In genomic region chr14:121314934-121315333, GRCm38 (mm10) we compare ENCODE assay signal across 12 mouse cellular contexts.
DNase-seq lines count a peak whose midpoint lies in the region; ATAC-seq lines count a peak whose summit lies in the region.
"Had no signal": no experiment of that assay in that cellular context is flagged by ENCODE, and none has a peak within 500 bp of the region (broad histone marks: within the 10 kb centered on the region; RNA-seq: fewer than 3 reads in every experiment).

No protein-coding gene starts in this region.

- ATAC-seq in intestine, embryonic 14.5 days (replicated peaks; ENCODE audit: low FRiP score, low TSS enrichment, low read depth): 0 out of 2 replicates have a peak, but pooled peaks have one; percentile 13
- ATAC-seq in intestine, embryonic 15.5 days: no peak

- no peaks in the 10 kb centered on the region for H3K36me3 ChIP-seq in intestine, embryonic 14.5 days (ENCODE audit: control insufficient read depth, insufficient read depth, low read length)
- H3K36me3 ChIP-seq in intestine, embryonic 15.5 days: no peaks in the 10 kb centered on the region
- H3K36me3 ChIP-seq: limb, embryonic 15.5 days; stomach, embryonic 15.5 days had no signal

- 56% methylated on average over 3 of the region's 3 CpGs for WGBS in intestine, embryonic 14.5 days
- 61% methylated on average over 3 of the region's 3 CpGs for WGBS in intestine, embryonic 15.5 days

- peaks cover 47% of the 10 kb centered on the region for H3K4me1 ChIP-seq in intestine, embryonic 14.5 days (replicated peaks; ENCODE audit: control insufficient read depth, insufficient read depth, low read length)
- peaks cover 36% of the 10 kb centered on the region for H3K4me1 ChIP-seq in intestine, embryonic 15.5 days (replicated peaks)

- H3K9ac ChIP-seq in intestine, embryonic 14.5 days (ENCODE audit: low read length): no peak overlapping the region
- no peak overlapping the region for H3K9ac ChIP-seq in intestine, embryonic 15.5 days
- H3K9ac ChIP-seq: limb, embryonic 15.5 days; stomach, embryonic 15.5 days had no signal

- H3K27me3 ChIP-seq in intestine, embryonic 14.5 days (replicated peaks; ENCODE audit: control insufficient read depth, insufficient read depth, low read length): no peaks in the 10 kb centered on the region
- no peaks in the 10 kb centered on the region for H3K27me3 ChIP-seq in intestine, embryonic 15.5 days (replicated peaks)
- H3K27me3 ChIP-seq: limb, embryonic 15.5 days; megakaryocyte, embryonic 14.5 days; stomach, embryonic 15.5 days had no signal

- peak; percentile 76 to 79 for DNase-seq in cerebellum, postnatal 10 days
- no peak for DNase-seq in cerebellum, adult 8-10 months
- DNase-seq in intestine, embryonic 14.5 days (ENCODE audit: low spot score): no peak
- DNase-seq in right cerebral cortex, postnatal 4 days: peak; percentile 19
- no peak for DNase-seq in right cerebral cortex, postnatal 25 days
- peak; percentile 67 to 76 for DNase-seq in natural killer cell, adult 2 months (ENCODE audit: low spot score in 2 of 2)
- DNase-seq in urinary bladder, postnatal 4 days (ENCODE audit: low spot score in 2 of 2): no peak
- DNase-seq: gastrocnemius, postnatal 36 days had no signal

- no peak overlapping the region for H3K27ac ChIP-seq in intestine, embryonic 14.5 days (ENCODE audit: low read depth)
- H3K27ac ChIP-seq in intestine, embryonic 15.5 days: no peak overlapping the region
- H3K27ac ChIP-seq: limb, embryonic 15.5 days; stomach, embryonic 15.5 days had no signal

- H3K4me3 ChIP-seq in intestine, embryonic 14.5 days (ENCODE audit: low read depth, low read length): no peak overlapping the region
- no peak overlapping the region for H3K4me3 ChIP-seq in intestine, embryonic 15.5 days (replicated peaks)
- H3K4me3 ChIP-seq: limb, embryonic 15.5 days; megakaryocyte, embryonic 14.5 days; stomach, embryonic 15.5 days had no signal

- 0 out of 2 replicates have a peak, but pooled peaks cover 3% of the 10 kb centered on the region for H3K9me3 ChIP-seq in intestine, embryonic 14.5 days (ENCODE audit: control insufficient read depth, low read length)
- H3K9me3 ChIP-seq in intestine, embryonic 15.5 days: no peaks in the 10 kb centered on the region
- H3K9me3 ChIP-seq: limb, embryonic 15.5 days; megakaryocyte, embryonic 14.5 days; stomach, embryonic 15.5 days had no signal

- H3K4me2 ChIP-seq in intestine, embryonic 14.5 days (ENCODE audit: low read length): no peak overlapping the region
- no peak overlapping the region for H3K4me2 ChIP-seq in intestine, embryonic 15.5 days (replicated peaks)
- H3K4me2 ChIP-seq: limb, embryonic 15.5 days; stomach, embryonic 15.5 days had no signal

Comparison
In these comparisons a context has a peak if more than half of its experiments do, and no peak if none do; other contexts are left out.
1. DNase-seq: peak in cerebellum, postnatal 10 days (2 of 2), right cerebral cortex, postnatal 4 days (single experiment) and natural killer cell, adult 2 months (2 of 2); none in cerebellum, adult 8-10 months (single experiment), intestine, embryonic 14.5 days (single experiment), right cerebral cortex, postnatal 25 days (single experiment) and urinary bladder, postnatal 4 days (0 of 2).